Mouse (Mus musculus) lung, adult 2 months (tissue): ENCODE data around the gene Magi1.

Experiments used
- CTCF ChIP-seq: fragments of 200-500 bp; IDR thresholded peaks from 2 replicates; pipeline ENCODE4 v1.5.1; 2011; ENCODE audit warnings: mild to moderate bottlenecking, low read length, control low read depth; ENCODE audit not compliant: insufficient read depth
- POLR2A ChIP-seq: fragments of 200-500 bp; IDR thresholded peaks from 2 replicates; pipeline ENCODE4 v1.6.1; 2011; ENCODE audit warnings: low read depth, mild to moderate bottlenecking, control low read depth, low read length, borderline replicate concordance; ENCODE audit errors: extremely low read depth

DNA sequence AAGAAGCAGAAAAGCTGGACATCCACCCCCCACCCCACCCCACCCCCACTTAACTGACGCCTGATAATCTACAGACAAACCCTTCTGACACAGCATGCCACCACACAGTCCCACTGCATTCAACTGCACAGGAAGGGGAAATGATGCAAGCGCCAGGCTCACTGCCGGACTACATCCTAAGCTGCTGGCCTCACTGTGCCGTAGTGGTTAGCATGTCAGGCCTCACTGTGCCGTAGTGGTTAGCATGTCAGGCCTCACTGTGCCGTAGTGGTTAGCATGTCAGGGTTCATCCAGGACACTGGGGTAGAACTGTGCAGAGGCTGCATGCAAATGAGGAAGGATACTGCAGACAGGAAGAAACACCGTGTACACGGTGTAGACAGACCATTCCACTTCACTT is 29.8 kb downstream of the Magi1 start:
- TF ChIP-seq CTCF (no peak), POLR2A (no peak)
